Mouse (Mus musculus) kidney, postnatal 10 days (tissue): ENCODE results near the gene Lhfpl4.

Source experiments
- DNase-seq: peaks from one replicate; pipeline ENCODE4 v3.0.0; 2021; ENCODE audit warnings: mixed read lengths

Lhfpl4 gene

GRCm38 (mm10) chr6:113194841-113195595 is at the start of gene Lhfpl4:
Lhfpl4 (minus strand) TSS chr6:113195384.
- DNase-seq: no peak

- DNase-seq: no peak
These were observed 47.6 kb upstream of the Lhfpl4 start for GRCm38 (mm10) chr6:113242753-113243152.

- DNase-seq: no peak
These were observed 43.3 kb upstream of the Lhfpl4 start for GRCm38 (mm10) chr6:113238442-113238841.

- DNase-seq: peak; percentile 99
These were observed 42.5 kb upstream of the Lhfpl4 start, which contains the start of gene Mtmr14 for GRCm38 (mm10) chr6:113237542-113238270. Mtmr14 (plus strand) TSS chr6:113237843.

- DNase-seq: no peak
These were observed 40.0 kb upstream of the Lhfpl4 start for GRCm38 (mm10) chr6:113235141-113235540.

- no peak for DNase-seq
These were observed 31.5 kb upstream of the Lhfpl4 start for GRCm38 (mm10) chr6:113226705-113227104.

GRCm38 (mm10) chr6:113225798-113226197 is 30.6 kb upstream of the Lhfpl4 start:
- no peak for DNase-seq

GRCm38 (mm10) chr6:113216280-113216679 is 21.1 kb upstream of the Lhfpl4 start:
- no peak for DNase-seq

- DNase-seq: no peak
These were observed 410 bp upstream of the Lhfpl4 start for GRCm38 (mm10) chr6:113195596-113195992.

GRCm38 (mm10) chr6:113194517-113194840 is 705 bp downstream of the Lhfpl4 start:
- no peak for DNase-seq

- peak; percentile 75 for DNase-seq
These were observed 1.3 kb downstream of the Lhfpl4 start for GRCm38 (mm10) chr6:113193765-113194460.

GRCm38 (mm10) chr6:113184866-113185525 is 10.2 kb downstream of the Lhfpl4 start:
- no peak for DNase-seq

GRCm38 (mm10) chr6:113184163-113184562 is 11.0 kb downstream of the Lhfpl4 start:
- peak; percentile 79 for DNase-seq

GRCm38 (mm10) chr6:113179195-113179733 is 15.9 kb downstream of the Lhfpl4 start:
- no peak for DNase-seq

GRCm38 (mm10) chr6:113178286-113179194 is 16.6 kb downstream of the Lhfpl4 start:
- no peak for DNase-seq

GRCm38 (mm10) chr6:113176613-113177012 is 18.6 kb downstream of the Lhfpl4 start:
- DNase-seq: no peak

- no peak for DNase-seq
These were observed 19.7 kb downstream of the Lhfpl4 start for GRCm38 (mm10) chr6:113175469-113175868.

GRCm38 (mm10) chr6:113172568-113172967 is 22.6 kb downstream of the Lhfpl4 start:
- DNase-seq: peak; percentile 71

- DNase-seq: no peak
These were observed 23.2 kb downstream of the Lhfpl4 start for GRCm38 (mm10) chr6:113172011-113172410.

- DNase-seq: no peak
These were observed 24.5 kb downstream of the Lhfpl4 start for GRCm38 (mm10) chr6:113170651-113171050.

GRCm38 (mm10) chr6:113169852-113170251 is 25.3 kb downstream of the Lhfpl4 start:
- DNase-seq: no peak
